Mouse (Mus musculus) MN1 (cell line): ENCODE results near the gene Tmod3.
"Not testable (repeated sequence)": the region's sequence is repeated elsewhere in the genome, so short reads cannot be mapped to it uniquely, and the experiment has no call there.

Source experiments
- DNase-seq: peaks from one replicate; pipeline ENCODE4 v3.0.0-alpha.2; 2016; ENCODE audit warnings: low spot score

Tmod3 gene

GRCm38 (mm10) chr9:75495945-75496344, 63.5 kb downstream of the Tmod3 start:
- DNase-seq, result no peak

GRCm38 (mm10) chr9:75494407-75495005, 65.0 kb downstream of the Tmod3 start:
- no peak for DNase-seq

- not testable (repeated sequence) for DNase-seq
These were observed 71.2 kb downstream of the Tmod3 start for GRCm38 (mm10) chr9:75488255-75488654.

- peak; percentile 28 for DNase-seq
These were observed 74.2 kb downstream of the Tmod3 start for GRCm38 (mm10) chr9:75485231-75485630.

- no peak for DNase-seq
These were observed 78.9 kb downstream of the Tmod3 start for GRCm38 (mm10) chr9:75480536-75481075.

GRCm38 (mm10) chr9:75479106-75479725, 80.2 kb downstream of the Tmod3 start:
- no peak for DNase-seq

- DNase-seq, result no peak
These were observed 82.2 kb downstream of the Tmod3 start for GRCm38 (mm10) chr9:75477212-75477611.

DNA sequence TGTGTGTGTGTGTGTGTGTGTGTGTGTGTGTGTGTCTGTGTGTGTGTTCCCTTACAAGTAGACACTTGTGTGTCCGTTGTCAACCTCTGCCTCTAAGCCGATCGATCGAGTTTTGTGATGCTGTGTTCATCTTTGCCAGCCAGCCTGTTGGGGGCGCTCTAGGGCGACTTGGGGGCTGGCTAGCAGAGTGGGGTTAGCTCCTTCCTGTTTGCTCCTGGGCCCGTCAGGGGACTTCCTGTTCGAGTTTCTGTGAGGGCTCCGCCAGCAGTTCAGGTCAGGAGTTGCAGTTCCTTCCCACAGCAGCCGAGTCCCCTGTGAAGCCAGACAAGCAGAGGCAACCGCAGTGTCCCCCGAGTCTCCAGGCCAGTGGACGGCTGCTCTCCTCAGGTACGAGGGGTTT, 91.2 kb downstream of the Tmod3 start:
- no peak for DNase-seq

DNA sequence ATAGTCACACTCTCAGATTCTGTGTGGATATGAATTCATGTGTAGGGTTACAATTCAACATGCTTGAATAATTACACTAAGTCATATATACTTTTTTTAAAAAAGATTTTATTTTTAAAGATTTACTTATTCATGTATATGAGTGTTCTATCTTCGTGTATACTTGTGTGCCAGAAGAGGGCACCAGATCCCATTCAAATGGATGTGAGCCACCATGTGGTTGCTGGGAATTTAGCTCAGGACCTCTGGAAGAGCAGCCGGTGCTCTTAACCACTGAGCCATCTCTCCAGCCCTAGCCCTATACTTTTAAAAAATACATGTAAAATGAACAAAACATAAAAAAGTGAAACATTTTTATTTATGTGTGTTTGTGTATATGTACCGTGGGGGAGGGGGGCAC, 91.9 kb downstream of the Tmod3 start:
- DNase-seq, result no peak

DNA sequence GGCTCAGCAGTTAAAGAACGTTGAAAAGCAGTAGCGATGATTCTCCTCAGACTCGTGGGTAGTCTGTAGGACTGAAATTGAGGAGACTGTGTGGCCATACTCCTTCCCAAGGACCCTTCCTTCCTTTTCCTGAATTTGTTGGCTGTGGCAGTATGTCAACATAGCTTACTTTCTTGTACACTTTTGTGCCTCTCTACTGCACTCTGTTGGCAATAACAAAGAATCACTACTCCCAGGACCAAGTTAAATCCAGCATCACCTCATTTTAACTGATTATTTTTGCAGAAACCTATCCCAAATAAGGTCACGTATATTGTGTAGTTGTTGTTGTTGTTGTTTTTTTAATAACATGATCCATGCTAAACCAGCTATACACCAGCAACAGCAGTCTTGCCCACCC, 92.8 kb downstream of the Tmod3 start:
- peak; percentile 12 for DNase-seq

DNA sequence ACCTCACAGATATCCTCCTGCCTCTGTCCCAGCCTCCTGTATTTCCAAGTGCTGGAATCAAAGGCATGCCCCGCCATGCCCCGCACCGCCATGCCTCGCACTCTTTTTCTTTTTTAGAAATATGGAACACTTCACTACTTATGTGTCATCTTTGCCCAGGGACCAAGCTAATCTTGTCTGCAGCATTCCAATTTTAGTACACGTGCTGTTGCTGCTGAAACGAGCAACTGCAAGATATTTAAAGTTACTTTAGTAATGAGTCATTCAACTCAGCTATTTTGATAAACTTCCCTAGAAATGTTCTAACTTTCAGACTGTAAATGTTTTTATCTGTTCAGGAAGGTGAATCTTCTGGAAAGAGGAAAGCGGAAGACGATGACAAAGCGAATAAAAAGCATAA, 93.6 kb downstream of the Tmod3 start:
- DNase-seq, result no peak

- DNase-seq, result no peak
These were observed 96.3 kb downstream of the Tmod3 start for GRCm38 (mm10) chr9:75463050-75463660.

GRCm38 (mm10) chr9:75455684-75456083, 103.8 kb downstream of the Tmod3 start:
- DNase-seq, result no peak

GRCm38 (mm10) chr9:75453994-75454393, 105.5 kb downstream of the Tmod3 start:
- no peak for DNase-seq

DNA sequence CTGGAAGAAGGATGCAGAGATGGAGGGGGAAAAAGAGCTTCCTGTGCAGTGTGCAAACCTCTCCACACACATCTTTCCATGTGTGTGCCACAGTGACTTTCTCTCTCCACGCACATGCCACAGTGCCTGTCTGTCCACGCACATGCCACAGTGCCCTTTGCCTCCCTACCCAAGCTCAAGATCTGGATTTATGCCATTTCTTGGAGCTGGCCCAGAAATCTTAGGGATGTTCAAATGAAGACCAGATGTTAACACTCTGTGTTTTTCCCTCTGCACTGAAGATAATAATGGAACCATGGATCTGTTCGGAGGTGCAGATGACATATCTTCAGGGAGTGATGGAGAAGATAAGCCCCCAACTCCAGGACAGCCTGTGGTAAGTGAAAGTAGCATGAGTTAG, 111.4 kb downstream of the Tmod3 start:
- no peak for DNase-seq
